ENCODE assay signal across 12 mouse cellular contexts in the genomic region with DNA sequence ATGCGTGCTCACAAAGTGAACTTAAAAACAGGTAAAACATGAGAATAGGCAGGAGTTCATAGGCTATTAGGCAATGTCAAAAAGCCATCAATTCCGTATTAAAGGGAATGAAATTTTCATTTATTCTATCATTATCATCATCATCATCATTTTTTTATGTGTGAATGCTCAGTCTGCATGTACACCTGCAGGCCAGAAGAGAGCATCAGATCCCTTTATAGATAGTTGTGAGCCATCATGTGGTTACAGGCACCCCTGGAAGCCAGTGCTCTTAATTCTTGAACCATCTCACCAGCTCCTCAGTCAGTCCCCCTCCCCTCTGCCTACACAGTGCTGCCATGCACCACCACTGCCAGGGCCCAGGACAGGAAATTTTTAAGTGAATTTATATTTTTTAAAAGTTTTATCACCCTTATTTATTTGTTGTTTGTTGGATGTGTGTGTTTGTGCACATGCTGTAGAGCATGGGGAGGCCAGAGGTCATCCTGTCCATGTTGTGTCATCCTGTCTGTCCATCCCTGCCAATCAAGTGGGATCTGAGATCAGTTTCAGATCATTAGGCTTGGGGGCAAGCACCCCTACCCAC.
"Had no signal": no experiment of that assay in that cellular context is flagged by ENCODE, and none has a peak within 500 bp of the region (broad histone marks: within the 10 kb centered on the region; RNA-seq: fewer than 3 reads in every experiment).

No protein-coding gene starts in this region.

- H3K27ac ChIP-seq: kidney, embryonic 15.5 days; limb, embryonic 15.5 days; liver, embryonic 12.5 days; midbrain, embryonic 12.5 days; neural tube, embryonic 15.5 days had no signal

- H3K9me3 ChIP-seq: kidney, embryonic 15.5 days; limb, embryonic 15.5 days; liver, embryonic 12.5 days; midbrain, embryonic 12.5 days; neural tube, embryonic 15.5 days had no signal

- H3K27me3 ChIP-seq: kidney, embryonic 15.5 days; limb, embryonic 15.5 days; neural tube, embryonic 15.5 days had no signal

- ATAC-seq: liver, embryonic 12.5 days had no signal

- H3K4me2 ChIP-seq: limb, embryonic 15.5 days; midbrain, embryonic 12.5 days had no signal

- H3K36me3 ChIP-seq: neural tube, embryonic 15.5 days had no signal

- H3K4me3 ChIP-seq: limb, embryonic 15.5 days; liver, embryonic 12.5 days; midbrain, embryonic 12.5 days; neural tube, embryonic 15.5 days had no signal

- DNase-seq: kidney, adult 2 months; kidney, postnatal 14 days; lung, embryonic 14.5 days; lung, postnatal 10 days; right cerebral cortex, adult 18-20 months; right cerebral cortex, postnatal 25 days; thymus, postnatal 25 days had no signal

- H3K9ac ChIP-seq: limb, embryonic 15.5 days; liver, embryonic 12.5 days; lung, embryonic 14.5 days; midbrain, embryonic 12.5 days; neural tube, embryonic 15.5 days had no signal
